Mouse (Mus musculus) embryonic fibroblast, embryonic 13.5 days (primary cell): ENCODE data around the gene Mybphl.

ENCODE experiments used
- CTCF ChIP-seq: IDR thresholded peaks from 2 replicates; pipeline ENCODE4 v1.5.1; 2011; ENCODE audit warnings: mild to moderate bottlenecking, control low read depth, low read length, moderate library complexity, borderline replicate concordance; ENCODE audit not compliant: insufficient read depth
- POLR2A ChIP-seq: IDR thresholded peaks from 2 replicates; pipeline ENCODE4 v1.6.1; 2011; ENCODE audit warnings: low read depth, mild to moderate bottlenecking, control low read depth, low read length, moderate library complexity

DNA sequence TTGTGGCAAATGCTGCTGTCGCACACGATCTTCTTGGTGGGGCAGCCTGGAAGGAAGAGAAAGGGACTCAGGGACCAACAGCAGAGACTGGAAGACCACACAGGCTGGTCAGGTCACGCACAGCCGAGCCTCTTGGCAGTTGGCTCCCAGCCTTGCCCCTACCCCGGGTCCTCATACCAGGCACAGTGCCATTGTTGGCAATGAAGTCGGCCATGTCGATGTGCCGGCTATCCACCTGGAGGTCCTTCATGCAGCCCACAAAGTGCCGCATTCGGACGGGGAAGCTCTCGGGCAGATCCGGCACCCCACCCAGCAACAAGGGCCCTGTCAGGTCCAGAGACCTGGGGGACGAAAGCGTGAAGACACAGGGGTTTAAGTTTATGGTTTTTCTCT lies 37.8 kb downstream of the Mybphl start:
- TF ChIP-seq CTCF (no peak), POLR2A (no peak)
